In the genomic region with DNA sequence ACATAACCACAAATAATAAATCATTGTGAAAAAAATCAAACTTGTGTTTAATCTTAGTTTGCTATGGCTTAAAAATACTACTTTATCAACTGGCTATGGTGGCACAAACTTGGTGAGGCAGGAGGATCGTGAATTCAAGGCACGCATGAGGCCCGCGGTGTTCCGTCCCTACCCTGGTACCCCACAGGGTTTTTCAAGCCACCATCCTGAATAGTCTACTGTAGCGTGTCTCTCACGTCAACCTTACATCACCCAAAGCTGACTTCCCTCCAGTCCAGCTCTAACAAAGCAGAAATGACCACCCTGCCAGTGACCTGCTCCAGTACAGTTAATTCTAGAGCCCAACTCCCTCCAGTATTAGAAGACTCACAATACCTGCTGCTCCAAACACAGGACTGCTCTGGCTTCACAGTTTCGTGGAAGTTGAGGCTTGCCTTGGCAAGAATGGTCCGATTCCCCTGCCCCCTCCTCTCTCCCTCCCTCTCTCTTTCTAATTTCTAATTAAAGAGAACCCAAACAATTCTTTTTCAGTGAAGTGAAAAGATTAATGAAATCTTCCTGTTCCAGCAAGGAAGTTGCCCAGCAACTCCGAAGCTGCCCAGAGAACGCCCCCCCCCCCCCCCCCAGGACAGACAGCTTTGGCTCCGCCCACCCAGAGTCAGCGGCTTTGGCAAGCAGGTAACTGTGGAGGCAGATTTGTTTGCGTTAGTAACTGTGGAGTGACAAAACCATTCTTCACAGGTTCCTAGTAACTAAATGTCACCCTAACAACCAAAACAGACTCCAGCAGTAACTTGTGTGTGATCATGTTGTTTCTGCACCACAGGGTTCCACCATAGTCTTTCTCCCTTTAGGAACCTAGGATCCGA, we compare ENCODE assay signal across 10 mouse cellular contexts. TPM values are rescaled to one million over a fixed set of nuclear protein-coding genes. Genes with fewer than 3 reads are reported as not detected.
DNase-seq lines count a peak whose midpoint lies in the region; ATAC-seq and TF ChIP-seq lines count a peak whose summit lies in the region.
"Had no signal": no experiment of that assay in that cellular context is flagged by ENCODE, and none has a peak within 500 bp of the region (broad histone marks: within the 10 kb centered on the region; RNA-seq: fewer than 3 reads in every experiment).

A gene (minus strand): TSS at position 606 of the 869 bp plus-strand sequence.

- peak within 1 kb of the TSS; percentile 42 for H3K4me2 ChIP-seq in stomach, postnatal 0 days (replicated peaks; ENCODE audit: low read depth)

- TF ChIP-seq CTCF in stomach, postnatal 0 days (IDR thresholded peaks at IDR 0.05; ENCODE audit: low read depth) = no peak

- no peak within 1 kb of the TSS for H3K4me3 ChIP-seq in stomach, postnatal 0 days (ENCODE audit: low read depth, low read length)

- H3K27me3 ChIP-seq in stomach, postnatal 0 days (ENCODE audit: control insufficient read depth, insufficient read depth, low read length) = no peaks in the 10 kb centered on the region

- H3K9ac ChIP-seq in stomach, postnatal 0 days (ENCODE audit: low read length) = no peak within 1 kb of the TSS

- ATAC-seq in frontal cortex, adult (ENCODE audit: low TSS enrichment) = peak; percentile 44
- ATAC-seq in stomach, postnatal 0 days (ENCODE audit: low FRiP score, low TSS enrichment) = peak; percentile 53; the same call in 1 of the 2 replicates
- no peak for ATAC-seq in granulocyte monocyte progenitor cell, adult 5-6 weeks (replicated peaks; ENCODE audit: poor library complexity, severe bottlenecking)
- ATAC-seq: activated CD4-positive, CD25-positive, alpha-beta regulatory T cell, adult 4 months had no signal

- 39% methylated on average over 15 of the region's 15 CpGs for WGBS in stomach, postnatal 0 days

- no peaks in the 10 kb centered on the region for H3K36me3 ChIP-seq in stomach, postnatal 0 days (ENCODE audit: control insufficient read depth, insufficient read depth, low read length)

- TF ChIP-seq EP300 in stomach, postnatal 0 days (optimal IDR thresholded peaks at IDR 0.05) = no peak

- H3K4me1 ChIP-seq in stomach, postnatal 0 days (replicated peaks; ENCODE audit: control insufficient read depth, insufficient read depth) = no peaks in the 10 kb centered on the region

- DNase-seq in frontal cortex, postnatal 14 days (ENCODE audit: low spot score in 2 of 2) = no peak
- DNase-seq in retina, postnatal 1 day = peak; percentile 25
- no peak for DNase-seq in retina, embryonic 14.5 days (ENCODE audit: low spot score)
- peak; percentile 19 to 55 for DNase-seq in lung, adult 18-20 months
- peak; percentile 79 for DNase-seq in stomach, postnatal 0 days (ENCODE audit: low spot score)
- DNase-seq in left cerebral cortex, adult 11 months (ENCODE audit: low spot score) = no peak
- DNase-seq: spleen, adult 18-20 months had no signal

- no peaks in the 10 kb centered on the region for H3K9me3 ChIP-seq in stomach, postnatal 0 days (ENCODE audit: control insufficient read depth, low read length)

- peak within 1 kb of the TSS; percentile 70 for H3K27ac ChIP-seq in stomach, postnatal 0 days (replicated peaks)

RNA-seq across cellular contexts. Expression of the gene that starts here (rescaled TPM):
- polyA plus RNA-seq in stomach, postnatal 0 days (2015; fragmentation: Nextera tagmentation; extraction: Ambion mirVana) = 0.69 TPM in 2 replicates
- 9.7 TPM in 1 of 2 replicates, not detected in the other for total RNA-seq in granulocyte monocyte progenitor cell, adult 5-6 weeks (2014; fragmentation: Nextera tagmentation)
- total RNA-seq in granulocyte monocyte progenitor cell, adult 5-6 weeks (2017) = 0.05 and 0.56 TPM in 2 replicates

Comparison
In these comparisons a context has a peak if more than half of its experiments do, and no peak if none do; other contexts are left out.
1. DNase-seq: peak in retina, postnatal 1 day (single experiment) and lung, adult 18-20 months (2 of 2); none in frontal cortex, postnatal 14 days (0 of 2), retina, embryonic 14.5 days (single experiment) and left cerebral cortex, adult 11 months (single experiment).
2. Peak in DNase-seq, ATAC-seq, H3K27ac ChIP-seq and H3K4me2 ChIP-seq in stomach, postnatal 0 days; RNA of the gene not detected or under 1 TPM.